Mouse (Mus musculus): ENCODE measurements around the gene Scgb1a1. TPM values are rescaled to one million over a fixed set of nuclear protein-coding genes. Genes with fewer than 3 reads are reported as not detected.
"Not testable (repeated sequence)": the region's sequence is repeated elsewhere in the genome, so short reads cannot be mapped to it uniquely, and the experiment has no call there.

Gene Scgb1a1
- total RNA-seq, 2 experiments from 2014 or later: 0.63 TPM; not detected in 1

DNA sequence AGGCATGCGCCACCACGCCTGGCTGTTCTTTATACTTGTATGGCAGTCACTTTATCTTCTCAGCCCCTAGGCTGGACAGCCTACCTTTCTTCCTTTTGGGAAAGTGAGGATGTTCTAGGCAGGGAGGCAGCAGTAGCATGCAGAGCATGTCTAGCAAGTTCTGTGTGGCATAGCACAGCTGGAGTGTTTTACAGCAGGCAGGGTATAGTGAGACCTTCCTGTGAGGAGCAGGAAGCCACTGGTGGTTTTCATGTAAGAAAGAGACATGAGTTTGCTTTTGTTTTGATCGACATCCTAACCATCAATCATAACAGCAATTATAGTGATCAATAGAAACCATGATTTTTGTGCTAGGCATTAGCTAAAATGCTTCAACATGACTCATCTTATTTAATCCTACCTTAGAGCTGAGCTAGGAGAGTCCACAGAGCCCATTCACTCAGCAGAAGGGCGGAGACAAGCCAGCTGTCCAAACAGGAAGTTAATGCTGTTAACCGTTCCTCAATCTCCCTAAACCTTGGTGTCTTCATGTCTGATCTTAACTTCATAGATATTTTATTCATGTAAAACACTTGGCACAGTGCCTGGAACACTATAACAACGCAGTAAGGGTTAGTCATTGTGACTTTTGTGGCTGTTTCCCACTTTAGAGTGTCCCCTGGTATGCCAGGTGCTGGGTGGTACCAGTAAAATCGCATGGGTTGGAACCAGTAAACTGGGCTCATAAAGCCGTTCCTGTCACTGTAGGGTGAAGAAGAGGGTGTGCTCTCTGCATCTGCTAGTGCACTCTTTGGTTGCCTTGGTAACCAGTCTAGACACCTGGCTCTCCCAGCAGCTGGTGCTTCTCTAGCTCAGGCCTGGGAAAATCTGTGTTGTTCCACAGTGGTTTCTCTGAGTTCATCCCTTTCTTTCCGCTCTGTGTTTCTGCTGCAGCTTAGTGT, 21.9 kb downstream of the Scgb1a1 start:
- DNase-seq: no peak

- no peak for DNase-seq
Observed at GRCm38 (mm10) chr19:9063831-9064230, 23.9 kb downstream of the Scgb1a1 start.

GRCm38 (mm10) chr19:9062822-9063221, 24.9 kb downstream of the Scgb1a1 start:
- no peak for DNase-seq

DNA sequence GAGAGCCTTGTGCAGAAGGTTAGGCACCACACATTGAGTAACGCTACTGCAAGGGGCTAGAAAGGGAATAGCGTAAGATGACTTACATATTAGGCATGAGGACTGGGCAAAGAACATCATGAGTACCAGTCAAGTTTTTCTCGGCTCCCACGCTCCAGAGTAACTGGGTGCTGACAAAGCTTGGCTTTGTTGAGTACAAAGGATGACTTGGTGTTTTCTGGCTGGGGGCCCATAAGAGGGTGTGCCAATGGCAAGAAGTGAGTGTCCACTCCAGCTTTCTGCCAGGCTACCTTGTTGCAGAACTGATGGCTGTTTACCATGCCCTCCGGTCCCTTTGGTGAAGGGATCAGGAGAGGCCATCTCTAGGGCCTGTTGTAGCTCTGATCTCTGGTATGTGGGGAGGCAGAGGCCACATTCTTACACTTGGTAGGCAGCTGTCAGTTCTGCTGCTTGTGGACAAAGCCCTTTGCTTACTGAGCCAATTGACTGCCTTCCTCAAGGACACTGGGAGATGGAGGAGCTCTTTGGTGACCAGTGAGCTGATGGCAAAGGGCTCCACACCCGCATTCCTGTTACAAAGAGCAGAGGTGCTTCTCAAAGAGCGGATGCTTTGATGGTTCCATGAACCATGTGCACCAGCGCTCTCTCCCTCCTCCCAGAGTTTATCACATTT, 26.4 kb downstream of the Scgb1a1 start:
- DNase-seq: peak; percentile 26

DNA sequence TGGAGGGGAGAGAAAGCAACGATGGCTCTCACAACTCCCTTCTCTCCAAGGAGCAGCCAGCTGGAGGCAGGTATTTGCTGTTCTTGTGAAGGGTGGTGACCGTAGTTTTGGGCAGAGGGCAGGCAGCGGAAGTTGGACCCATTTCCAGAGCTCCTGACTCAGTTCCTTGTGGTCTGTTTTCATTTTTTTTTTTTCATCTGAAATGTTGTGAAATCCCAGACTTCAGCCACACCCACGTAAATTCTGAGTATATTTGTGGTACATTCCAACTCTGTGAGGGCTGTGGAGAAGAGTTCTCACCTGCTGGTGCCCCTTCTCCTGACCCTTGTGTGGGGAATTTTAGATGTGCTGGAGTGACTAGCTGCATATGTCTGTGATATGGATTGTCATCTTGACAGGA, 27.7 kb downstream of the Scgb1a1 start:
- DNase-seq: no peak

DNA sequence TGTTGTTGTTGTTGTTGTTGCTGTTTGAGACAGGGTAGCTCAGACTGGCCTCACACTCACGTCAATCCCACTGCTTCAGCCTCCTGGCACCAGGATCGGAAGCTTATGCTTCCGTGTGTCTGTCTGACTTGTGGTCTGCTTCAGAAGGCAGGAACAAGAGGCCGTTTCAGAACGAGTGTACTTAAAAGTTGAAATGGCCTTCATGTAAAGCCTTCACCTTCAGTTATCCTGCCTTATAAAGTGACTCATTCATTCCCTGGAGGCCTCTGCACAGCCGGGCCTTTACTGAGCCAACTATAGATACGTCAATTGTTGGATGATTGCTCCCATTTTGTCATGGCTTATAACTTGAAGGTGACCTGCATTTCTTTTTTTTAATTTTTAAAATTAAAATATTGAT, 28.4 kb downstream of the Scgb1a1 start:
- DNase-seq: no peak

- no peak for DNase-seq
Observed at GRCm38 (mm10) chr19:9058944-9059343, 28.8 kb downstream of the Scgb1a1 start.

DNA sequence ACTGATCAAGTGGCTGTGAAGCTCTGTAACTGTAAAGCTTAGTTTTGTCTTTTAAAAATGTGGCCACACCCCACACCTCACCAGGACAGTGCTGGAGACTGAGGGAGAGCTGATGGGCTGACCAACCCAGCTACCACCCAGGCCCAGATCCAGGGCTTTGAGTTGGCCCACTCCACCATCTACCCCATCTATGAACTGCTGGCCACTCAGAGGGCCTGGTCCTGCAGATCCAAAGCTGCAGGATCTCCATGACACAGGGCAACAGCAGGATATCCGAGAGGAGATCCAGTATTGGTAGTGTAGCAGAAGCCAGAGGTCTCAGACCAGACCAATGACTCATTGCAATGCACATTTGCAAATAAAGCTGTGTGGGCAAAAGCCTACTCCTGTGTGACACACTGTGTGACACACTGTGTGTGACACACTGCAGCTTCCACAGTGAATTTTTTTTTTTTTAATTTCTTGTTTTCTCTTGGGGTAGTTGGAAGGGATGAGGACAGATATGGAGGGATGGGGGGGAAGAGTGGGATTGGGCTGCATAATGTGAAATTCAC, 29.4 kb downstream of the Scgb1a1 start:
- no peak for DNase-seq

DNA sequence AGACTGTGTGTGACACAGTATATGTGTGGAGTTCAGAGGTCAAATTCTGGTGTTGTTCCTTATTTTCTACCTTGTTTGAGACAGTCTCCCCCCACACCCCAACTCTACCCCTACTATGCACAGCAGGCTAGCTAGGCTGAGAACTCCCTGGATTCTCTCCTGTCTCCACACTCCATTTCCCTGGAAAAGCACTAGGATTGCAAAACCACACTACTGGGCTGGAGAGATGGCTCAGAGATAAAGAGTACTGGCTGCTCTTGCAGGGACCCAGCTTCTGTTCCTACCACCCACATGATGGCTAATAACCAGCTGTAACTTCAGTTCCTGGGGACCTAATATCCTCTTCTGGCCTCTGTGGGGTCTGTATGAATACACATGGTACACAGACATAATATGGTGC, 30.1 kb downstream of the Scgb1a1 start:
- no peak for DNase-seq

DNA sequence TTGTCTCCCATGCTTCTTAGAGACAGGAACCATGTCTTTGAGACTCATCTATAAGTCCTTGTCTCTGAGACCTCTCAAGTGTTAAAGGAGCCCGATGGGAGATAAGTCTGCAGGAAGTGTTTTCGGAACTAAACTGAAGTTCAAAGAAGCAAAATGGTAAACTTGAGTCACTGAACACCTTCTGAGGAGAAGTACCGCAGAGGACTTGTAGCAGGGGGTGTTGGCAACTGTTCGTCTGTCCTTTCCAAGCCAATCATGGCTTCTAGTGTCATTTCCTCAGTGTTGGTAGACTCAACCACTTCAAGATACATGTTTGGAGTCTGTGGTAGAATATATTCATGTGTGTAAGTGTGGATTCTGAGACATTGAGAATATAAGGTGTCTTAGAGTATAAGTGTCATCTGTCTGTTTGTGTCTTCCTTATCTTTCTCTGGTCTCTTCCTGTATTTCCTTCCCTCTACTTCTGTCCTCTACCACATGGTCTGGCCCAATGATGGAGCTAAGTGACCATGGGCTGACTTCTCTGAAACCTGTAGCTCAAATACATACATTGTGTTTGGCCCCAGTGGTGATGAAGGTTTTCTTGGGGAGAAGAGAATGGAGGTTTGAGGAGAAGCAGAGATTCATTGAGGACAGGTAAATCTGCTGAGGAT, 31.9 kb downstream of the Scgb1a1 start:
- DNase-seq: no peak

GRCm38 (mm10) chr19:9055153-9055552, 32.6 kb downstream of the Scgb1a1 start:
- DNase-seq: no peak

GRCm38 (mm10) chr19:9052803-9053431, 34.8 kb downstream of the Scgb1a1 start:
- peak; percentile 25 for DNase-seq

DNA sequence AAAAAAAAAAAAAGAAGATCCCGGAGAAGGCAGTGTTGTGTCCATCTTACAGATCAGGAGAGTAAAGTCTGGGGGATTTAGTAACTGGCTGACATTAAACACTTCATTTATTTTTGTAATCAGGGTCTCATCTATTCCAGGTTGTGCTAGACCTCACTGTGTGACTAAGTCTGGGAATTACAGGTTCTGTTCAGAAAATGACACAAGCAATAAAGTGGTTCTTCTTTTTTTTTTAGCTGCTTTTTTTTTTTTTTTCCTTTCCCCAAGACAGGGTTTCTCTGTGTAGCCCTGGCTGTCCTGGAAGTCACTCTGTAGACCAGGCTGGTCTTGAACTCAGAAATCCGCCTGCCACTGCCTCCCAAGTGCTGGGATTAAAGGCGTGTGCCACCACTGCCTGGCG, 35.8 kb downstream of the Scgb1a1 start:
- not testable (repeated sequence) for DNase-seq

DNA sequence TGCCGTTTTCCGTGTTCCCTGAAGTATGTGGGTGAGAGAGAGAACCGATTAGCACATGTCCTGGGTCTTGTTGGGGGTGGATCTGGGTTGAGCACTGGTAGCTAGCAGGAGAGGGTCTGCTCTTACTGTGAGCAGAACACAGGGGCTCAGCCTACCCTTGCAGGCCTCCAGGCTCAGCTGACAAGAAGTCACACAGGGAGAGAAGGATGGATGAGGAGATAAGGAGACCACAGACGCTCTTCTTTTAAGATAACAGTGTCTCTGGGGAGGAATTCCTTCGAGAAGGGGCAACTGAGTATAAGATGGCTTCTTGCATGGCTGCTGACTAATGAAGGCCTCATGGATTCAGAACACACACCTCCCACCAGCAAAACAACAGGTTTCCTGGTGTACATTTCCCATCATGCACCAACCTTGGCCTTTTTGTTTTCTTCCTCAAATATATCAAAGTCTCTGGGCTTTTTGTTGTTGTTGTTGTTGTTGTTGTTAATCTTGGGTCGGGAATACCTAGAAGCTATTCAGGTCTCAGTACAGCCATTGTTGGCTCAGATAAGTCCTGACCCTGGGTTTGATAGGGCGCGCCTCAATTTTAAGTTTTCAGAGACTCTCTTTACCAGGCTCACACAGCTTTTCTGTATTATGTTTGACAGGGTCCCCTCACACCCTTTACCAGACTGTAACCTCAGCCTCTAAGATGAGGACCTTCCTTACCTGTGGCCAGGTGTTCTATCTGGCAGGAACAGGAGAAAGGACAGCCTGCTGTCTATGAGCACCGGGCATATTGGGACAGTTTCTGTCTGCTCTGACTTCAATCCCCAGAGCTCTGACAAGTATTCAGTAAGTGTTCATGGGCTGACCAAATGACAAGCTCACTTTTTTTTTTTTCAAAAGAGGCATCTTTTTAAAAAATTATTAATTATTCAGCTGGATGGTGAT, 37.2 kb downstream of the Scgb1a1 start:
- DNase-seq: no peak

DNA sequence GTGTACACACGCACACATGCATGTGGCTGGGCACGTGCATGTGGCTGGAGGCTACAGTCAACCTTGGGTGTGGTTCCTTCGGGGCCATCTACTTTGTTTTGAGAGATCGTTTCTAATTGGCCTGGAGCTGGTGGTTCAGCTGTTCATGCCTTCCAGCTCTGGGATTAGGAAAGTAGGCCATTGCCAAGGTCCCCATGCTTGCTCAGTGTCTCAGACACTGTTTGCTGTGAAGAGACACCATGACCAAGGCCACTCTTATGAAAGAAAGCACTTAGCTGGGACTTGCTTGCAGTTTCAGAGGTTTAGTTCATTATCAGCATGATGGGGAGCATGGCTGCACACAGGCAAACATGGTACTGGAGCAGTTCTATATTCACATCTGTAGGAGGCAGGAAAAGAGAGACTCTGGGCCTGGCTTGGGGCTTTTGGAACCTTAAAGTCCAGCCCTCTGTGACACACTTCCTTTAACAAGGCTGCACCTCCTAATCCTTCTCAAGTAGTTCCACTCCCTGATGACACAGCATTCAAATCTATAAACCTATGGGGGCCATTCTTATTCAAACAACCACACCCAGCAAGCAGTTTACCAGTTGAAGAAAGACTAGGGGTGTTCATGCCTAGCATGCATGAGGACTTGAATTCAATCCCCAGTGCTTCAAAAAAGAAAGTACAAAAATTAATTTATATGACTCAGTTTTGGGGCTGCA, 38.6 kb downstream of the Scgb1a1 start:
- DNase-seq: no peak

GRCm38 (mm10) chr19:9047946-9048387, 39.8 kb downstream of the Scgb1a1 start:
- DNase-seq: no peak

DNA sequence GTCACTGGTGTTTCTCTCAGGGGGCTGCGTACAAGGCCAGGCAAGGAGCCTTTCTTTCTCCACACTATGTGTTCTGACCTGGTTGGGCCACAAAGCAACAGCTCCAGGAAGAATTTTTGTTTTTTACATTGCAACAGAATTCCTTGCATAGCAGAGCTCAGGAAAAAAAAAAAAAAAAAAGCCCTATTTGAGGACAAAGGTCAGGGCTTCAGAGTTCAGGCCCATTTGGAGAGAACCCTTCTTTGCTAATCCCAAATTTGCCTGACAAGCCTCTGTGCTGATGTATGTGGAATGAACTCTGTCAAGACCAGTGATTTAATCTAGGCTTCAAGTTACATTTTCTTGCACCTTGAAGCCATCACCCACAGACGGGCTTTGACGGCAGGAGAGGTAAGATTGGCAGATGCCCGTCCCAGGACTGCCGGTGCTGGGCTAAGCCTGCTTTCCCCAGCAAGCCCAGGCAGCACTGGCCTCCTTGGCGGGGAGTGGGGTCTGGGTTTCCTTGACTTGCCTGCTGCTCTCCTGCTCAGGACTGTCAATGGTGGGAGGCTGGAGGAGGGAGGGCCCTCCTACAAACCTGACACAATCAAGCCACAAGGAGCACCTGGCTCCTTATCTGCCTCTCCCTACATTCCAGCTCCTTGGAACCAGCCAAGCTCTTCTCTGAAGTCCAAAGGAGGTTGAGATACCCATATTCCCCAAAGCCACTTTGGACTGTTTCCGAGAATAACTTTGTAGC, 40.4 kb downstream of the Scgb1a1 start:
- DNase-seq: no peak

DNA sequence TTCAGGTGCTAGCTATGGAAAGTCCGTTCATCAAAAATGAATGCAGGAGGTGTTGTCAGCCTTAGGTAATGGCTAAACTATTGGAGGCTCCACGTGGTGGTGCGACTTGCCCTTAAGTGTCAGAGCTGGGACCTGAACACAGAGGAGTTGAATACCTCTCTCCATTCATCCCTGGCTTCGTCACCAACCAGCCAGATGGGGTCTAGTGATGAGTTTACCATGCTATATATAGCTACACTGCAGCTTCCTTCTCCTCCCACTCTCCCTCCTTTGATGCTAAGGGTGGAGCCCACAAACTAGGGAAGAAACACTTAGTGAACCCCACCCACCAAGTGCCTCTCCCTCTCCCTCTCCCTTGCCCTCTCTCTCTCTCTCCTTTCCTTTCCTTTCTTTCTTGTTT, 43.5 kb downstream of the Scgb1a1 start:
- no peak for DNase-seq

DNA sequence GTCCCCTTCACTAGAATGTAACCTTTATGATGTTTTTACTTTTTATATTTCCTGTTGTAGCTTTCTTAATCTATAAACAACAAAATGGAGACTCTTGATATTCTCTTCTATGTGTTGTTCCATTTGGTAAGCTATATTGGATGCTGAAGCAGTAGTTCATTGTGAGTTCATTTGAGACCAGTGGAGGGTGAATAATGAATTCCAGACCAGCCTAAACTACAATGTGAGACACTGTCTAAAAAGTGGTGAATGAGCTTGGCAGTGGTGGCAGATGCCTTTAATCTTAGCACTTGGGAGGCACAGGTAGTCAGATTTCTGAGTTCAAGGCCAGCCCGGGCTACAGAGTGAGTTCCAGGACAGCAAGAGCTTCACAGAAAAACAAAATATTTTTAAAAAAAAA, 44.6 kb downstream of the Scgb1a1 start:
- no peak for DNase-seq

DNA sequence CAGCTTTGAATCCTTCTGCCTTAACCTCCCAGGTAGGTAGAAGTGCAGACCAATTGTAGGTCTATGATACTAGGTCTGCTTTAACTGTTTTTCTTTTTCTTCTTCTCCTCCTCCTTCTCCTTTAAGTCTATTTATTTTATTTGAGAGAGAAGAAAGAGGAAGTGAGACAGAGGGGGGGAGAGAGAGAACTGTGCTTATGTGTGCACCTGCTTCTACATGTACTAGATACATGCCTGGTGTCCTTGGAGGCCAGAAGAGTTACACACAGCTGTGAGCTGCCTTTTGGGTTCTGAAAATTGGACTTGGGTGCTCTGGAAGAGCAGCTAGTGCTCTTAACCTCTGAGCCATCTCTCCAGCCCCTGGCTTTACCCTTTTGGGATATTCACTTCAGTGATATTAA, 46.7 kb downstream of the Scgb1a1 start:
- no peak for DNase-seq
